Mouse (Mus musculus) kidney, adult 8-10 months (tissue): ENCODE results near the gene Gm8247.
"Not testable (repeated sequence)": the region's sequence is repeated elsewhere in the genome, so short reads cannot be mapped to it uniquely, and the experiment has no call there.

Experiments used
- DNase-seq, 2 experiments: peaks; one replicate each; pipeline ENCODE4 v3.0.0; 2022

Gm8247 gene

GRCm38 (mm10) chr14:44582853-44583252, at the start of gene Gm8247:
TSS of gene Gm8247 (plus strand) at chr14:44583153.
- not testable (repeated sequence) for DNase-seq

DNA sequence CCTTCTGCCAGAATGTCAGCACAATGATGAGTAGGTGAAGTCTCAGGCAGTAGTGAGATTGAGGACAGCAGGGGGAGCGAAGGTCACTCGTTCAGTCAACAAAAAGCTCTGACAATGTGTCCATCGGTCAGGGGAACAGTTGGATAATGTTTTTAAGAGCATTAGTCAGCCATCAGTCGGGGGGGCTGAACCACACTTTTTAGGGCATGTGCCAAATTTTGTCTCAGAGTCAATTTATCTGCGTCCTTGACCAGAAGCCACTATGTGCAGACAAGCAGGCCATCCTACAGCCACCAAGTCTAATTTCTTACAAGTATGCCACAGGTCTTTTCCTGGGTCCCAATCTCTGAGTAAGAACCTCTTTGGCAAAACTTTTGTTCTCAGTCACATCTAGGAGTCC, 35.0 kb upstream of the Gm8247 start:
- DNase-seq, result not testable (repeated sequence)

DNA sequence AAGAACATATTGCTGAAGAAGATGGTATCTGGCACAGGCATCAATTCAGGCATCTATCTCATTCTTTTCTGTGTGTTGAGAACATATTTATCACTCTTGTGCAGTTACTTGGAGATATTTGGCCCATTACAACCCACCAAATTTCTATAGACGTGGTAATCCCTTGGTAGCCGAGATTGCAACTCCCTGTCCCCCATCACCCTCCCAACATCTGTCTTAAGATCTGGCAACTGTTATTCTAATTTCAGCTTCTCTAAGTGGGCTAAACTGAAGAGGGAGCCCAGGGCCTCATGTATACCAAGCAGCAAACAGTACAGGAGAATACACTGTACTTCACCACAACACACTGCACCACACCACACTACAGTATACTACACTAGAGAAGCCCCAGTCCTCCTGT, 8.8 kb downstream of the Gm8247 start:
- DNase-seq, result not testable (repeated sequence)

- DNase-seq, result not testable (repeated sequence)
These were observed 44.8 kb downstream of the Gm8247 start, which contains the start of gene Gm5624 for GRCm38 (mm10) chr14:44627737-44628136. TSS of gene Gm5624 (minus strand) at chr14:44627938.
